Comparison of ENCODE assay signal across 8 mouse cellular contexts in genomic region chr4:155171961-155172533, GRCm38 (mm10). TPM values are rescaled to one million over a fixed set of nuclear protein-coding genes. Genes with fewer than 3 reads are reported as not detected.
DNase-seq lines count a peak whose midpoint lies in the region; ATAC-seq and TF ChIP-seq lines count a peak whose summit lies in the region.

No protein-coding gene starts in this region.

- no peaks in the 10 kb centered on the region for H3K9me3 ChIP-seq in kidney, embryonic 15.5 days (replicated peaks)
- H3K9me3 ChIP-seq in limb, embryonic 15.5 days = no peaks in the 10 kb centered on the region

- no peak for TF ChIP-seq POLR2A in embryonic fibroblast, embryonic 13.5 days (IDR thresholded peaks at IDR 0.05; ENCODE audit: low read depth, low read length)

- no peak for DNase-seq in kidney, adult 11 months
- DNase-seq in Muller cell, postnatal 12 days (ENCODE audit: inconsistent ontology term) = peak; percentile 70
- no peak for DNase-seq in spleen, postnatal 36 days (ENCODE audit: low spot score in 2 of 2)
- no peak for DNase-seq in gastrocnemius, adult 18-20 months (ENCODE audit: low spot score)
- no peak for DNase-seq in MN1 (ENCODE audit: low spot score)

- H3K27me3 ChIP-seq in kidney, embryonic 15.5 days = no peaks in the 10 kb centered on the region
- no peaks in the 10 kb centered on the region for H3K27me3 ChIP-seq in limb, embryonic 15.5 days

- no peak overlapping the region for H3K4me3 ChIP-seq in kidney, embryonic 15.5 days (replicated peaks)
- no peak overlapping the region for H3K4me3 ChIP-seq in embryonic fibroblast, embryonic 13.5 days (ENCODE audit: insufficient read depth, low read length)
- no peak overlapping the region for H3K4me3 ChIP-seq in limb, embryonic 15.5 days

- TF ChIP-seq CTCF in embryonic fibroblast, embryonic 13.5 days (IDR thresholded peaks at IDR 0.05; ENCODE audit: borderline replicate concordance, insufficient read depth, low read length) = no peak

- H3K4me2 ChIP-seq in kidney, embryonic 15.5 days = no peak overlapping the region
- no peak overlapping the region for H3K4me2 ChIP-seq in limb, embryonic 15.5 days

- H3K36me3 ChIP-seq in kidney, embryonic 15.5 days = no peaks in the 10 kb centered on the region
- no peaks in the 10 kb centered on the region for H3K36me3 ChIP-seq in limb, embryonic 15.5 days

- 76% methylated on average over 5 of the region's 5 CpGs for WGBS in kidney, embryonic 15.5 days
- WGBS in limb, embryonic 15.5 days = 56% methylated on average over 5 of the region's 5 CpGs

- peak overlapping the region; percentile 98 for H3K27ac ChIP-seq in kidney, embryonic 15.5 days
- peak overlapping the region; percentile 83 for H3K27ac ChIP-seq in embryonic fibroblast, embryonic 13.5 days (ENCODE audit: insufficient read depth, low read length)
- H3K27ac ChIP-seq in limb, embryonic 15.5 days = peak overlapping the region; percentile 94

- peaks cover 81% of the 10 kb centered on the region for H3K4me1 ChIP-seq in kidney, embryonic 15.5 days
- peaks cover 47% of the 10 kb centered on the region for H3K4me1 ChIP-seq in embryonic fibroblast, embryonic 13.5 days (ENCODE audit: control insufficient read depth, insufficient read depth, low read length)
- H3K4me1 ChIP-seq in limb, embryonic 15.5 days = peaks cover 82% of the 10 kb centered on the region

- no peak overlapping the region for H3K9ac ChIP-seq in kidney, embryonic 15.5 days
- no peak overlapping the region for H3K9ac ChIP-seq in limb, embryonic 15.5 days

- no peak for ATAC-seq in kidney, embryonic 15.5 days (replicated peaks; ENCODE audit: low FRiP score)
- ATAC-seq in limb, embryonic 15.5 days (ENCODE audit: insufficient number of reproducible peaks, low FRiP score, low TSS enrichment, low read depth) = no peak

RNA-seq across cellular contexts. Expression of gene Ski, which starts 50.3 kb away (rescaled TPM):
- polyA plus RNA-seq in kidney, embryonic 15.5 days (2015; fragmentation: Nextera tagmentation; extraction: Ambion mirVana) = 14.7 and 16.9 TPM in 2 replicates
- polyA plus RNA-seq in embryonic fibroblast, embryonic 13.5 days (2011; ENCODE audit: insufficient read length, low read depth, missing spikeins) = 88.4 and 106 TPM in 2 replicates
- polyA plus RNA-seq in limb, embryonic 15.5 days (2015; fragmentation: Nextera tagmentation; extraction: Ambion mirVana) = 25.2 and 26.8 TPM in 2 replicates
- 10 to 100 TPM; 28.3 to 31.3 TPM for total RNA-seq in gastrocnemius, adult 18-20 months (2021)
